Mouse (Mus musculus): ENCODE data around the gene Asic2. TPM values are rescaled to one million over a fixed set of nuclear protein-coding genes. Genes with fewer than 3 reads are reported as not detected.

Gene Asic2
- polyA plus RNA-seq, 1 experiment from 2014 or later: not detected

DNA sequence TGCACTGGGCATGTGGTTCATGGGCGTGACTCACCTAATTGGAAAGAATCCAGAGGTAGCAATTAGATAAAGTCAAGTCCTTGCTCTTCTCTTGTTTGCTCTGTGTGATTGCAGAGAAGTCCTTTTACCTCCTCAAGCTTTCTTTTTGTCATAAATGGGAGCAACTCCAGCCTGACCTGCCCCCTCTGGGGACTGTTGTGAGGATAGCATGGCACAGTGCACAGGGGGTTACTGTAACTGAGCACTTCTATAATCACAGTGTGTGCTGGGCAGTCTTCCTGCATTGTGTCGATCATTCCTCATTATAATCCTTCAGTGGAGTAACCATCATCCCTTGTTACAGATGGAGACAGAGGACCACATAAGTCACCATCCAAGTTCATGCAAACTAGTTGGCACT lies 732.2 kb downstream of the Asic2 start:
- Histone ChIP-seq H3K9ac (no peak overlapping the region), H3K4me3 (no peak overlapping the region), H3K27me3 (no peaks in the 10 kb centered on the region), H3K9me3 (replicated peaks) (no peaks in the 10 kb centered on the region), H3K36me3 (no peaks in the 10 kb centered on the region), H3K4me1 (replicated peaks) (no peaks in the 10 kb centered on the region), H3K4me2 (no peak overlapping the region), H3K27ac (no peak overlapping the region)
- ATAC-seq (replicated peaks; ENCODE audit: insufficient number of reproducible peaks, insufficient read depth, low FRiP score, low read depth): no peak
- WGBS: 80% methylated on average over 2 of the region's 2 CpGs

DNA sequence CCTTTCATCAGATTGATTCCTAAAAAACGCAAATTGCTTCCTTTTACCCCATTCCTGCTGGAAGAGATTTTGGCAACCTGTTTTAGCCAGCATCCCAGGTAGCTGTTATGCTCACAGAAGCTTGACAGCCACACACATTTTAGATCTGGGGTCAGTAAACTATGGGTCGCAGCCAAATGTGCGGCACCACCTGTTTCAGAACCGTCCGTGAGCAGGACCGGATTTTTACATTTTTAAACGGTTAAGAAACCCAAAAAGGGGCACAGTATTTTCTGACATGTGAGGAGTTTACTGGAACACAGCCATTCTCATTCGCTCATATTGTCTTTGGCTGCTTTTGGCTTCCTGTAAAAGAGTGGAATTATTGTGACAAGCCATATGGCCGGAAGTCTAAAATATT lies 744.9 kb downstream of the Asic2 start:
- Histone ChIP-seq H3K4me3 (no peak overlapping the region), H3K9me3 (replicated peaks) (no peaks in the 10 kb centered on the region), H3K9ac (no peak overlapping the region), H3K4me2 (no peak overlapping the region), H3K4me1 (replicated peaks) (no peaks in the 10 kb centered on the region), H3K27ac (no peak overlapping the region), H3K36me3 (no peaks in the 10 kb centered on the region), H3K27me3 (no peaks in the 10 kb centered on the region)
- WGBS: 63% methylated on average over 9 of the region's 9 CpGs
- ATAC-seq (replicated peaks; ENCODE audit: insufficient number of reproducible peaks, insufficient read depth, low FRiP score, low read depth): no peak

DNA sequence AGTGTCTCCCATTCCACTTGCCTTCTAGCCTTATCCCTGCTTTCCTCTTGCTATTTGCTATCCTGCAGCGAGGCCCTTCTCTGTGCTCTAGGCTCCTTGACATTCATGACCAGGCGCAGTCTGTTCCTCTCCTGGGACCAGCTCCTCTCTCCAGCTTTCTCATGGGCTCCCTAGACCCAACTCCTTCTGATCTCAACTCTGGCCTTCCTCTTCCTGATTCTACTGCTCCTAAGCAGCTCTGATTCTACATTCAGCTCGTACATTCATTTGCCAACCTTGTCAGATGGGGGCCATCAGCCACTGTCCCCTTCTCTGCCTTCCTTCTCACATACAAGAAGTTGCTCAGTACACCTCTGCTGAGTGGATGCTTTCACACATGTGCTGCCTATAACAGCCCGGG lies 747.5 kb downstream of the Asic2 start:
- Histone ChIP-seq H3K9ac (no peak overlapping the region), H3K4me2 (no peak overlapping the region), H3K36me3 (no peaks in the 10 kb centered on the region), H3K4me1 (replicated peaks) (no peaks in the 10 kb centered on the region), H3K27ac (no peak overlapping the region), H3K4me3 (no peak overlapping the region), H3K27me3 (no peaks in the 10 kb centered on the region), H3K9me3 (replicated peaks) (no peaks in the 10 kb centered on the region)
- ATAC-seq (replicated peaks; ENCODE audit: insufficient number of reproducible peaks, insufficient read depth, low FRiP score, low read depth): no peak
- WGBS: 72% methylated on average over 4 of the region's 4 CpGs

DNA sequence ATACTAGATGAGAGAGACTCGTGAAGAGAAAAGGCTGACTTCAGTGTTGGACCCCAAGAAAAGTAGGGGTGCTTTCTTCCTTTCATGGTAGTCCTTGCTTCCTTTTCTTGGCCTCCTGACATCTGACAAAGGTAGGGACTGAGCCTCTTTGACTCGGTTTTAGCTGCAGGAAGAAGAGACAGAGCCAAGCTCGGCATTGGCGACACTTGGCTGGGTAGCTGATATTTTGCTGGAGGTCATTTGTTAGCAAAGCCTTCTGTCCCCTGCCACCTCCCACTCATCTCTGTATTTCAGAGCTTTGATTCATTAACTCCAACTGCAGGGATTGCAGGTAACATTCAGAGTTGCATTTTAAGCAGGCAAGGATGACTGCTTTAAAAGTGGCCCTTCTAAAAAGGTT lies 762.8 kb downstream of the Asic2 start:
- no peak overlapping the region for H3K4me3 ChIP-seq
- H3K27ac ChIP-seq: no peak overlapping the region
- H3K4me2 ChIP-seq: no peak overlapping the region
- H3K36me3 ChIP-seq: no peaks in the 10 kb centered on the region
- H3K9me3 ChIP-seq (replicated peaks): no peaks in the 10 kb centered on the region
- no peaks in the 10 kb centered on the region for H3K4me1 ChIP-seq (replicated peaks)
- no peak overlapping the region for H3K9ac ChIP-seq
- no peaks in the 10 kb centered on the region for H3K27me3 ChIP-seq
- ATAC-seq (replicated peaks; ENCODE audit: insufficient number of reproducible peaks, insufficient read depth, low FRiP score, low read depth): no peak
- WGBS: 43% methylated on average over 4 of the region's 4 CpGs

DNA sequence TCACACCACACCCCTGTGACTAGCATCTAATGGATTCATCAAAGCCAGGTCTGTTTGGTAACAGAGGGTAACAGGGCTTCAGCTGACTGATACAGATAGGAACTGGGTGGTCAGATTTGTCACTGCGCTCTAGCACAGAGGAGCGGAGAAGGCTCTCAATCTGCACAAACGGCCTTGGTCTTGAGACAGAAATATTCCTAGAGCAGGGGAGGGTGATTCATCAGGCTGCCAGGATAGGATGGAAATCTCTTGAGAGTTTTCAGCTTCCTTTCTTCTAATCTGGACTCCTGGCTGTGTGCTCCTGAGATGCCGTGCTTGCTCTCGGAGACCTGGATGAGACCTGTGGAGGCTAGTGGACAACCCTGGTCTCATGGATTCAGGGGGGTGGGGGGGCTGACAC lies 765.7 kb downstream of the Asic2 start:
- no peak for ATAC-seq (replicated peaks; ENCODE audit: insufficient number of reproducible peaks, insufficient read depth, low FRiP score, low read depth)
- no peak overlapping the region for H3K27ac ChIP-seq
- H3K36me3 ChIP-seq: no peaks in the 10 kb centered on the region
- 52% methylated on average over 5 of the region's 5 CpGs for WGBS
- no peak overlapping the region for H3K4me2 ChIP-seq
- no peak overlapping the region for H3K4me3 ChIP-seq
- no peak overlapping the region for H3K9ac ChIP-seq
- H3K9me3 ChIP-seq (replicated peaks): no peaks in the 10 kb centered on the region
- no peaks in the 10 kb centered on the region for H3K27me3 ChIP-seq
- H3K4me1 ChIP-seq (replicated peaks): no peaks in the 10 kb centered on the region

DNA sequence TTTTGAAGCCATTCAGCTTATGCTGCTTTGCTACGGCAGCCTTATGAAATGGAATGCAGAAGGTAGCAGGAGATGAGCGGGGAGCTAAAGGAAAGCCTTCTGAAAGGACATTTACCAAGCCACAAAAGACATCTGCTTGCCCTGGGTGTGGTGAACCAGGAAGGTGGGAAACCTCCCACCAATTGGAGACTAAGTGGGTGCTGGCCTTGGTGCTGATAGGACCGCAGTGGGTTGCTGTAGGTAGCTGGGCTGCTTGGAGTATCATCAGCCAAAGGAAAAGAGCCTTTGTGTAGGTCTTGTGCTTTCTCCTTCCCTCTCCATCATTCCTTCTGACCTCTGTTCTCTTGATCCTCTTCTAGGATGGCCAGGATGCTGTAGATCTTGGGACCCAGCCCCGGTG lies 774.4 kb downstream of the Asic2 start:
- Histone ChIP-seq H3K36me3 (no peaks in the 10 kb centered on the region), H3K27ac (no peak overlapping the region), H3K9ac (no peak overlapping the region), H3K27me3 (no peaks in the 10 kb centered on the region), H3K4me2 (no peak overlapping the region), H3K9me3 (replicated peaks) (no peaks in the 10 kb centered on the region), H3K4me3 (no peak overlapping the region), H3K4me1 (replicated peaks) (no peaks in the 10 kb centered on the region)
- ATAC-seq (replicated peaks; ENCODE audit: insufficient number of reproducible peaks, insufficient read depth, low FRiP score, low read depth): no peak
- 47% methylated on average over 4 of the region's 4 CpGs for WGBS

DNA sequence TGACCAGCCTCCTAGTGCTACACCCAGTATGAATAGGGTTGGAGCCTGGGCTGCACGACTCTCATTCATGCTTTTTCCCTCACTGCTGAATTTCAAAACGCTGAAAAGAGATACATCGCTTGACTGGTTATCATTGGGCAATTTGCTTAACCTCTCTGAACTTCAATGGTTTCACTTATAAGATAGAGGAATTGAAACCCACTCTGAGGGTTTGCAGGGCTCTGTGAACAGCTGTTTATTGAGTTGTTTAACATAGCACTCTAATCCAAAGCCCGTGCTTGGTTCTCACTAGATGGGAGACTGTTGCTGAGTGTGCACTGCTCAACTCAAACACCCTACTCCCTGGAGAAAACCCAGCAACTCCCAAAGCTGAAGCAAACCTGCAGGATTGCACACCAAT lies 776.1 kb downstream of the Asic2 start:
- Histone ChIP-seq H3K4me3 (no peak overlapping the region), H3K27ac (no peak overlapping the region), H3K36me3 (no peaks in the 10 kb centered on the region), H3K9ac (no peak overlapping the region), H3K4me1 (replicated peaks) (no peaks in the 10 kb centered on the region), H3K4me2 (no peak overlapping the region), H3K9me3 (replicated peaks) (no peaks in the 10 kb centered on the region), H3K27me3 (no peaks in the 10 kb centered on the region)
- no peak for ATAC-seq (replicated peaks; ENCODE audit: insufficient number of reproducible peaks, insufficient read depth, low FRiP score, low read depth)
- whole genome bisulfite sequencing: 83% methylated on average over 4 of the region's 4 CpGs

DNA sequence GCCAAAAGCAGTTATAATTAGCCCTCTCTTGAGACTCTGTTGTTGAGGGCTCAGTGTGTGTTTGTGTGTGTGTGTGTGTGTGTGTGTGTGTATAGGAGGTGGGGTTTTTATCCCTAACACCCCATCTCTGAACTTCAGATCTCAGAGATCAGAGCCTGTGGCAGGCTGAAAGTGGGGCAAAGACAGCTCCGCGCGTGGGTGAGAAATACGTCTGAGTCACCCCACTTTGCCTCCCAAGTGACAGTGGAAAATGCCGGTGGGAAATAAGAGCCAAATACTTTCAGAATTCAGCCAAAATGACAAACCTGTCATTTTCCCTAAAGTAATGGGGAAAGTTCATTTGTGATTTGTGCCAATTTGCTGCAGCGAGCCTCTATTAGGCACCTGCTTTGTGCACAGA lies 779.2 kb downstream of the Asic2 start:
- H3K4me3 ChIP-seq: no peak overlapping the region
- H3K27me3 ChIP-seq: no peaks in the 10 kb centered on the region
- H3K9ac ChIP-seq: no peak overlapping the region
- H3K4me2 ChIP-seq: no peak overlapping the region
- ATAC-seq (replicated peaks; ENCODE audit: insufficient number of reproducible peaks, insufficient read depth, low FRiP score, low read depth): no peak
- H3K4me1 ChIP-seq (replicated peaks): no peaks in the 10 kb centered on the region
- 87% methylated on average over 6 of the region's 6 CpGs for WGBS
- no peaks in the 10 kb centered on the region for H3K9me3 ChIP-seq (replicated peaks)
- no peak overlapping the region for H3K27ac ChIP-seq
- H3K36me3 ChIP-seq: no peaks in the 10 kb centered on the region

DNA sequence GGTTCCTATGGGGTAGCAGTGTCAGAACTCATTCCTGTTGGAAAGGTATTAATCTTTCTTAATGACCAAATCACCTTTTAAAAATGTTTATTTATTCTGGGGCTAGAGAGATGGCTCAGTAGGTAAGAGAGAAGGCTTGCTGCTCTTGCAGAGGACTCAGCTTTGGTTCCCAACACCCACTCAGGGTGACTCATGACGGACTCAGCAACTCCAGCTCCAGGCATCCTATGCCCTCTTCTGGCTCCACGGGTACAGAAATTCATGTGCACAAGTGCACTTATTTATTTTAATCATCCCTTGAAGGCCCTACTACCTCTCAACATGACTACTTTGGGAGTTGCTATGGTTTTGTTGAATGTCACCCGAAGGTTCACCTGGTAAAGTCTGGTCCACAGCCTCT lies 780.4 kb downstream of the Asic2 start:
- H3K4me2 ChIP-seq: no peak overlapping the region
- H3K9me3 ChIP-seq (replicated peaks): no peaks in the 10 kb centered on the region
- H3K4me1 ChIP-seq (replicated peaks): no peaks in the 10 kb centered on the region
- no peak for ATAC-seq (replicated peaks; ENCODE audit: insufficient number of reproducible peaks, insufficient read depth, low FRiP score, low read depth)
- WGBS: 70% methylated on average over 3 of the region's 3 CpGs
- H3K4me3 ChIP-seq: no peak overlapping the region
- H3K27me3 ChIP-seq: no peaks in the 10 kb centered on the region
- H3K9ac ChIP-seq: no peak overlapping the region
- no peaks in the 10 kb centered on the region for H3K36me3 ChIP-seq
- H3K27ac ChIP-seq: no peak overlapping the region

DNA sequence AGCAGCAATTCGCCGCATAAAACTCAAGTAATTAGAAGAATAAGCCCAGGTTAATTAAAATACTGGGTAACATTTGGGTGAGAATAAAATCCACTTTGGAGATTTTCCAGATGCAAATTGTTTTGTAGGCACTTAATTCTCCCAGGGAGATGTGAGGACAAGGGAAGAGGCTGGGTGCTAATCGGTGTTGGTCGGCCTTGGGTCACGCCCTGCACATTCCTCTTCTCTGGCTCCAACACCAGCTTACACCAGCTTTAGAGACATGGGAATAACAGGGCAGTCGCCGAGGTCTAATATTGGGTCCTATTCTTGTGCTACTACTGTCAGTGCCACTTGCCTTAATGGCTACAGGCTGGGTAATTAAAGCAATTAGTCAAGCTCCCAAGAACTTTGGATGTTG lies 783.5 kb downstream of the Asic2 start:
- WGBS: 67% methylated on average over 7 of the region's 7 CpGs
- Histone ChIP-seq H3K9ac (no peak overlapping the region), H3K36me3 (no peaks in the 10 kb centered on the region), H3K4me2 (no peak overlapping the region), H3K4me1 (replicated peaks) (no peaks in the 10 kb centered on the region), H3K27me3 (no peaks in the 10 kb centered on the region), H3K9me3 (replicated peaks) (no peaks in the 10 kb centered on the region), H3K4me3 (no peak overlapping the region), H3K27ac (no peak overlapping the region)
- no peak for ATAC-seq (replicated peaks; ENCODE audit: insufficient number of reproducible peaks, insufficient read depth, low FRiP score, low read depth)

DNA sequence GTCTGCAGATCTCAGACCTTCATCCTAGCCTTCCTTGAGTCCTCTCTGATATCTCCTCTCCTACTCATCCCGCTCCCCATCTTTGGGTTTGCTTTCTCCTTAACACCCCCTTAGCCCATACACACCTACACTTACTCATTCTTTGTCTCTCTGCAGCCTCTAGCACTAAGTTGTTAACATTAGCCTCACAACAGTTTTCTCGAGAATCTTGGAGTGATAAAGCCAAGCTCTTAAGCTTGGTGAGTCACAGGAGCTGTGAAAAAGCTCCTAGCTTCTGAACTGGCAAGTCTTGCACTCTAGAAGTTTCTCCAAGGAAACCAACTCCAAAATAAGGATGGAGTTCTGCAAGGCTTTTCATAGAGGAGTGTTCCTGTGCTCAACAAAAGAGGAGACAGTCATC lies 803.4 kb downstream of the Asic2 start:
- ATAC-seq (replicated peaks; ENCODE audit: insufficient number of reproducible peaks, insufficient read depth, low FRiP score, low read depth): no peak

DNA sequence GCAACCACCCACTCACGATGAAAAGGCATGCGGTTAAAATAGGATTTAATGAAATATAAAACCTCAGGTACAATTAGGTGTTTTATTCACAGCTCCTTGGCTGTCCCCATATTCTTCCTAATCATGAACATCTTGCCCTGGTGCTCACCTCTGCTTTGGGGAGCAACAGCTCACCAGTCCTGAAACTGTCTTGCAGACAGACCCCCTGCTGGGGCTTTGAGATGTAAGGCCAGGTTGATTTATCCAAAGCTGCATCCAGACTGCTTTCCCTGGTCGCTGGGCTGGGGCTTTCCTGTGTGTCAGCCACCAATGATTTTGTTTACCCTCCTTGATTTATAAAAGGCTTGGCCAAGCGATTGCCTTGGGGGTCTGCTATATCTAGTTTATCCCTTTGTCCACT lies 805.2 kb downstream of the Asic2 start:
- no peaks in the 10 kb centered on the region for H3K27me3 ChIP-seq
- H3K4me1 ChIP-seq (replicated peaks): no peaks in the 10 kb centered on the region
- H3K4me3 ChIP-seq: no peak overlapping the region
- H3K9ac ChIP-seq: no peak overlapping the region
- no peaks in the 10 kb centered on the region for H3K9me3 ChIP-seq (replicated peaks)
- H3K4me2 ChIP-seq: no peak overlapping the region
- H3K27ac ChIP-seq: no peak overlapping the region
- H3K36me3 ChIP-seq: no peaks in the 10 kb centered on the region
- WGBS: 57% methylated on average over 4 of the region's 4 CpGs
- ATAC-seq (replicated peaks; ENCODE audit: insufficient number of reproducible peaks, insufficient read depth, low FRiP score, low read depth): no peak

More for the DNA sequence above, 803.4 kb downstream of the Asic2 start:
- 64% methylated on average over 2 of the region's 2 CpGs for WGBS
- no peak overlapping the region for H3K4me2 ChIP-seq
- no peak overlapping the region for H3K4me3 ChIP-seq
- H3K9me3 ChIP-seq (replicated peaks): no peaks in the 10 kb centered on the region
- H3K27me3 ChIP-seq: no peaks in the 10 kb centered on the region
- no peaks in the 10 kb centered on the region for H3K4me1 ChIP-seq (replicated peaks)
- H3K27ac ChIP-seq: no peak overlapping the region
- no peaks in the 10 kb centered on the region for H3K36me3 ChIP-seq
- H3K9ac ChIP-seq: no peak overlapping the region

DNA sequence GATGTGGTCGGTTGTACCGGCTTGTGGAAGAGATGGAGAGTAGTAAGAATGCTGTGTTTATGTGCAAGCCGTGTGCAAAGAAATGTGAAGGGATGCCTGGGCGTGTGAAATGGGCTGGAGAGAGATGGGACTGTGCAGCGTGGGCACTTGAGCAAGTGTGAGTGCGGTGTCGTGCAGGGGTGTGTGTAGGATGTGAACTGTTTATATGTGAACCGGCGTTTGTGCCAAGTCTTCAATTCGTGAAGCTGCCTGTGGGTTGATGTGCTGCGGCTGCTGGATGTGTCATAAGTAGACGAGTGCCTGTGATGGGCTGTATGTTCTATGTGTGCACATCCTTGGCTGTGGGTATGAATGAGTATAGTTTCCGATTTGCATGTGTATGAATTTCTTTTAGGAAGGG lies 814.4 kb downstream of the Asic2 start:
- Histone ChIP-seq H3K36me3 (no peaks in the 10 kb centered on the region), H3K4me3 (peak overlapping the region; percentile 55), H3K27me3 (peaks cover 77% of the 10 kb centered on the region), H3K4me2 (peak overlapping the region; percentile 93), H3K27ac (no peak overlapping the region), H3K4me1 (replicated peaks) (peaks cover 25% of the 10 kb centered on the region), H3K9me3 (replicated peaks) (no peaks in the 10 kb centered on the region), H3K9ac (no peak overlapping the region)
- WGBS: 17% methylated on average over 13 of the region's 13 CpGs
- ATAC-seq (replicated peaks; ENCODE audit: insufficient number of reproducible peaks, insufficient read depth, low FRiP score, low read depth): no peak

All from heart, embryonic 15.5 days (tissue).